Mouse (Mus musculus) embryonic facial prominence, embryonic 13.5 days (tissue): ENCODE measurements around the gene Siglec1. TPM values are rescaled to one million over a fixed set of nuclear protein-coding genes. Genes with fewer than 3 reads are reported as not detected.

Source experiments
- ATAC-seq: fragments of 200-750 bp; cut with Nextera tagmentation; 2 replicates; pipeline ENCODE4 v1.8.0; 2017; ENCODE audit warnings: low read depth; ENCODE audit not compliant: insufficient number of reproducible peaks, insufficient read depth, low FRiP score, low TSS enrichment
- H3K27ac ChIP-seq: fragments of 300-500 bp; sonication (generic); 2 replicates; pipeline ENCODE4 v1.5.1; 2015; ENCODE audit warnings: moderate library complexity, mild to moderate bottlenecking, inconsistent platforms
- H3K27me3 ChIP-seq: fragments of 300-500 bp; sonication (generic); 2 replicates; pipeline ENCODE4 v1.6.1; 2015; ENCODE audit warnings: mild to moderate bottlenecking, inconsistent platforms
- H3K36me3 ChIP-seq: fragments of 300-500 bp; sonication (generic); 2 replicates; pipeline ENCODE4 v1.6.1; 2015; ENCODE audit warnings: mild to moderate bottlenecking, inconsistent platforms
- H3K4me1 ChIP-seq: fragments of 300-500 bp; sonication (generic); 2 replicates; pipeline ENCODE4 v1.6.1; 2015; ENCODE audit warnings: inconsistent platforms
- H3K4me2 ChIP-seq: fragments of 300-500 bp; sonication (generic); 2 replicates; pipeline ENCODE4 v1.6.1; 2015; ENCODE audit warnings: moderate library complexity, mild to moderate bottlenecking, inconsistent platforms
- H3K4me3 ChIP-seq: fragments of 300-500 bp; sonication (generic); 2 replicates; pipeline ENCODE4 v1.5.1; 2015; ENCODE audit warnings: mild to moderate bottlenecking, inconsistent platforms
- H3K9ac ChIP-seq: fragments of 300-500 bp; sonication (generic); 2 replicates; pipeline ENCODE4 v1.6.1; 2015; ENCODE audit warnings: mild to moderate bottlenecking, inconsistent platforms
- H3K9me3 ChIP-seq: fragments of 300-500 bp; sonication (generic); 2 replicates; pipeline ENCODE4 v1.6.1; 2016; ENCODE audit warnings: inconsistent platforms
- WGBS: fragments of 180-500 bp; shearing (Covaris S2); methylation state at CpG from one replicate; pipeline ENCODE4 v1.1.7; 2015; ENCODE audit warnings: mixed read lengths; 5-methylcytosine and 5-hydroxymethylcytosine counted together
- polyA plus RNA-seq: library from polyadenylated mRNA; unstranded; fragments of >200 nt; fragmentation: Nextera tagmentation; extraction: Ambion mirVana; gene quantifications from 2 replicates; pipeline ENCODE4 v1.2.1, GENCODE M21; 2015

The Siglec1 gene
- polyA plus RNA-seq, 1 experiment from 2014 or later, result 0.07 TPM

GRCm38 (mm10) chr2:131094823-131095222 is 8.3 kb upstream of the Siglec1 start:
- Histone ChIP-seq H3K4me1 (peaks cover 7% of the 10 kb centered on the region), H3K27me3 (no peaks in the 10 kb centered on the region), H3K27ac (no peak overlapping the region), H3K4me3 (no peak overlapping the region), H3K4me2 (no peak overlapping the region), H3K36me3 (no peaks in the 10 kb centered on the region), H3K9me3 (no peaks in the 10 kb centered on the region), H3K9ac (no peak overlapping the region)
- no peak for ATAC-seq
- 0% methylated on average over 1 of the region's 1 CpGs for WGBS

GRCm38 (mm10) chr2:131093577-131093976 is 7.0 kb upstream of the Siglec1 start:
- Histone ChIP-seq H3K9me3 (no peaks in the 10 kb centered on the region), H3K4me1 (peaks cover 7% of the 10 kb centered on the region), H3K4me2 (no peak overlapping the region), H3K27ac (no peak overlapping the region), H3K9ac (no peak overlapping the region), H3K36me3 (no peaks in the 10 kb centered on the region), H3K4me3 (no peak overlapping the region), H3K27me3 (no peaks in the 10 kb centered on the region)
- ATAC-seq, result no peak
- 83% methylated on average over 5 of the region's 5 CpGs for WGBS

GRCm38 (mm10) chr2:131090852-131091251 is 4.3 kb upstream of the Siglec1 start:
- Histone ChIP-seq H3K27ac (no peak overlapping the region), H3K4me1 (0 out of 2 replicates have a peak, but pooled peaks cover 4% of the 10 kb centered on the region), H3K27me3 (no peaks in the 10 kb centered on the region), H3K4me2 (no peak overlapping the region), H3K9me3 (no peaks in the 10 kb centered on the region), H3K4me3 (no peak overlapping the region), H3K36me3 (no peaks in the 10 kb centered on the region), H3K9ac (no peak overlapping the region)
- no peak for ATAC-seq
- 73% methylated on average over 3 of the region's 3 CpGs for WGBS

- Histone ChIP-seq H3K9ac (no peak overlapping the region), H3K36me3 (no peaks in the 10 kb centered on the region), H3K4me3 (no peak overlapping the region), H3K27me3 (no peaks in the 10 kb centered on the region), H3K4me1 (0 out of 2 replicates have a peak, but pooled peaks cover 4% of the 10 kb centered on the region), H3K9me3 (no peaks in the 10 kb centered on the region), H3K4me2 (no peak overlapping the region), H3K27ac (no peak overlapping the region)
- no peak for ATAC-seq
- WGBS, result 91% methylated on average over 1 of the region's 1 CpGs
Observed at GRCm38 (mm10) chr2:131089634-131090033, 3.1 kb upstream of the Siglec1 start.

GRCm38 (mm10) chr2:131088581-131088980 is 2.0 kb upstream of the Siglec1 start:
- H3K4me2 ChIP-seq, result no peak overlapping the region
- H3K27ac ChIP-seq, result no peak overlapping the region
- 83% methylated on average over 4 of the region's 4 CpGs for WGBS
- no peak overlapping the region for H3K9ac ChIP-seq
- no peaks in the 10 kb centered on the region for H3K36me3 ChIP-seq
- no peak overlapping the region for H3K4me3 ChIP-seq
- H3K9me3 ChIP-seq, result no peaks in the 10 kb centered on the region
- no peaks in the 10 kb centered on the region for H3K27me3 ChIP-seq
- ATAC-seq, result no peak
- 0 out of 2 replicates have a peak, but pooled peaks cover 4% of the 10 kb centered on the region for H3K4me1 ChIP-seq

DNA sequence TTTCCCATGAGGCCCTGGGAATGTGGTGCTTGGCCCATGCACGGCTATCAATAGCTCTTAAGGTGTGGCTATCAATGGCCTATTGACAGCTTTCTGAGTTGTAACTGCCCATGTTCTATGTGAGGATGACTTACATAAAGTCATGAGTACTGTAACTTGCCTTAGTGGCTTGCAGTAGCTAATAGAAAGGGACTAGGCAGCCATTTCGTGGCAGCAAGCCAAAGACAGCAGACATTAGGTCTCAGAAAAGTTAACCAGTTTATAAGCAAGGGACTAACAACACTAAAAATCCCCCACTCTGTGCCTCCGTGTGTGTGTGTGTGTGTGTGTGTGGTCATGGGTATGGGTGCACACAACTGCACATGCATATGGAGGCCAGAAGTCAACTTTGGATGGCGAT is 2.4 kb downstream of the Siglec1 start:
- Histone ChIP-seq H3K9me3 (no peaks in the 10 kb centered on the region), H3K27me3 (no peaks in the 10 kb centered on the region), H3K27ac (no peak overlapping the region), H3K4me1 (0 out of 2 replicates have a peak, but pooled peaks cover 4% of the 10 kb centered on the region), H3K36me3 (no peaks in the 10 kb centered on the region), H3K4me3 (no peak overlapping the region), H3K9ac (no peak overlapping the region), H3K4me2 (no peak overlapping the region)
- no peak for ATAC-seq
- 83% methylated on average over 4 of the region's 4 CpGs for WGBS

- 73% methylated on average over 5 of the region's 5 CpGs for WGBS
- no peak overlapping the region for H3K4me2 ChIP-seq
- no peaks in the 10 kb centered on the region for H3K27me3 ChIP-seq
- no peak overlapping the region for H3K4me3 ChIP-seq
- H3K9me3 ChIP-seq, result no peaks in the 10 kb centered on the region
- peak overlapping the region; percentile 16; the same call in 1 of the 2 replicates for H3K27ac ChIP-seq
- no peaks in the 10 kb centered on the region for H3K36me3 ChIP-seq
- no peaks in the 10 kb centered on the region for H3K4me1 ChIP-seq
- no peak overlapping the region for H3K9ac ChIP-seq
- ATAC-seq, result no peak
Observed at GRCm38 (mm10) chr2:131080507-131080906, 6.1 kb downstream of the Siglec1 start.

DNA sequence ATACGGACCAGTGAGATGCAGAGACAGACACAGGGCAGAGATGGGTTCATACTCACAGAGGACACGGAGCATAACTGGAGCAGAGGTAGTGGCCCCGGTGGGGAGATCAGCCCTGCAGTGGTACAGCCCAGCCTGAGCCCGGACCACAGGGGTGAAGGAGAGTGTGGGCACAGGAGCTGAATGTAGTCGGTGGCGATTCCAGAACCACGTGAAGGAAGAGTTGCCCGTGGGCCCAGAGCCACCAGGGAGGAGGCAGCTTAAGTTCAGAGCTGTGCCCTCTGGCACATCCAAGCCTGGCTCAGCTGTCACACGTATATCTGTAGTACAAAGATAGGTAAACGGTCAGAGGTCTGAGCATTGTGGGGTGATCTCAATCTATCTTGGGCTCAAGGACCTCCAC is 14.0 kb downstream of the Siglec1 start:
- Histone ChIP-seq H3K36me3 (no peaks in the 10 kb centered on the region), H3K27me3 (no peaks in the 10 kb centered on the region; the same call in 1 of the 2 replicates), H3K27ac (no peak overlapping the region), H3K9me3 (no peaks in the 10 kb centered on the region), H3K9ac (no peak overlapping the region), H3K4me2 (no peak overlapping the region), H3K4me3 (no peak overlapping the region), H3K4me1 (peaks cover 4% of the 10 kb centered on the region; the same call in 1 of the 2 replicates)
- ATAC-seq, result no peak
- 81% methylated on average over 10 of the region's 10 CpGs for WGBS

GRCm38 (mm10) chr2:131067481-131067880 is 19.1 kb downstream of the Siglec1 start:
- H3K4me2 ChIP-seq, result no peak overlapping the region
- H3K4me3 ChIP-seq, result no peak overlapping the region
- H3K36me3 ChIP-seq, result no peaks in the 10 kb centered on the region
- 0 out of 2 replicates have a peak, but pooled peaks have one; percentile 48 for ATAC-seq
- H3K9me3 ChIP-seq, result no peaks in the 10 kb centered on the region
- 48% methylated on average over 6 of the region's 6 CpGs for WGBS
- peaks cover 23% of the 10 kb centered on the region for H3K27me3 ChIP-seq
- H3K4me1 ChIP-seq, result peaks cover 20% of the 10 kb centered on the region
- H3K9ac ChIP-seq, result no peak overlapping the region
- H3K27ac ChIP-seq, result peak overlapping the region; percentile 66; the same call in 1 of the 2 replicates

DNA sequence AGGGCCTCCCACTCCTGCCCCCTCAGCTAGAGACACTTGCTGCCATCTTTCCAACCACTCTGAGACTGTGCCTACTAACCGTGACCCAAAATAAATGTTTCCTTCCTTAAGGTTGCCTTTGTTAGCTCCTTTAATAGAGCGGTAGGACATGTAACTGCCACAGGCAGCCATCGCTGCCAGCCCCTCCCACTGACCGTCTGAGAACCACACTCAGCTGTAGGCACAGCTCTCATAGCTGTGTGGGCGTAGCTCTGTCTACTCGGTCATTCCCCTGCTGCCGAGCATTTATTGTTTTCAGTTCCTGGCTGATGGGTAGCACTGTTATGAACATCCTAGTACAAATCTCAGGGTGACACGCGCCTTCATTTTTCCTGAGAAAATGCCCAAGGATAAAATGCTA is 20.2 kb downstream of the Siglec1 start:
- no peak overlapping the region for H3K4me3 ChIP-seq
- no peak for ATAC-seq
- no peaks in the 10 kb centered on the region for H3K36me3 ChIP-seq
- H3K27me3 ChIP-seq, result peaks cover 30% of the 10 kb centered on the region
- WGBS, result 67% methylated on average over 9 of the region's 9 CpGs
- no peak overlapping the region for H3K4me2 ChIP-seq
- no peak overlapping the region for H3K27ac ChIP-seq
- no peaks in the 10 kb centered on the region for H3K9me3 ChIP-seq
- H3K4me1 ChIP-seq, result peaks cover 31% of the 10 kb centered on the region
- H3K9ac ChIP-seq, result no peak overlapping the region

- Histone ChIP-seq H3K36me3 (no peaks in the 10 kb centered on the region), H3K9me3 (no peaks in the 10 kb centered on the region), H3K27ac (no peak within 1 kb of the TSS), H3K4me3 (peak within 1 kb of the TSS; percentile 36), H3K4me2 (peak within 1 kb of the TSS; percentile 63), H3K9ac (peak within 1 kb of the TSS; percentile 61), H3K27me3 (peaks cover 30% of the 10 kb centered on the region), H3K4me1 (peaks cover 49% of the 10 kb centered on the region)
- ATAC-seq, result no peak
- WGBS, result 2% methylated on average over 26 of the region's 27 CpGs
Observed at GRCm38 (mm10) chr2:131063404-131063864, 23.1 kb downstream of the Siglec1 start, which contains the start of gene Adam33. TSS of gene Adam33 (minus strand) at chr2:131063814.

GRCm38 (mm10) chr2:131061607-131062006 is 25.0 kb downstream of the Siglec1 start:
- no peaks in the 10 kb centered on the region for H3K9me3 ChIP-seq
- no peaks in the 10 kb centered on the region for H3K36me3 ChIP-seq
- peaks cover 35% of the 10 kb centered on the region for H3K27me3 ChIP-seq
- no peak overlapping the region for H3K9ac ChIP-seq
- no peak for ATAC-seq
- peak overlapping the region; percentile 86 for H3K27ac ChIP-seq
- no peak overlapping the region for H3K4me3 ChIP-seq
- peak overlapping the region; percentile 33 for H3K4me2 ChIP-seq
- peaks cover 47% of the 10 kb centered on the region for H3K4me1 ChIP-seq
- 74% methylated on average over 5 of the region's 5 CpGs for WGBS
